Mouse (Mus musculus) mesoderm, embryonic 11.5 days (tissue): ENCODE results near the gene Ajap1.

Source experiments
- DNase-seq: peaks from one replicate; pipeline ENCODE4 v3.0.0-alpha.2; 2012; ENCODE audit warnings: low read depth, low spot score

Ajap1 gene

GRCm38 (mm10) chr4:153357539-153358242, 124.9 kb downstream of the Ajap1 start:
- DNase-seq: peak; percentile 79

GRCm38 (mm10) chr4:153356236-153356635, 126.4 kb downstream of the Ajap1 start:
- no peak for DNase-seq

- DNase-seq: no peak
These were observed 137.6 kb downstream of the Ajap1 start for GRCm38 (mm10) chr4:153344999-153345398.

GRCm38 (mm10) chr4:153340887-153341286, 141.7 kb downstream of the Ajap1 start:
- DNase-seq: no peak

- DNase-seq: no peak
These were observed 147.3 kb downstream of the Ajap1 start for GRCm38 (mm10) chr4:153335301-153335799.

GRCm38 (mm10) chr4:153327809-153328208, 154.8 kb downstream of the Ajap1 start:
- DNase-seq: no peak
